Mouse (Mus musculus): Measurements from ENCODE around the gene AU021092. TPM values are rescaled to one million over a fixed set of nuclear protein-coding genes. Genes with fewer than 3 reads are reported as not detected.
A peak's percentile ranks its signal among the peaks of the same experiment; 100 is the strongest.

The AU021092 gene
- total RNA-seq, 2 experiments from 2014 or later, result 2.6 to 3.8 TPM

- DNase-seq (ENCODE audit: low spot score), result no peak
Measured at GRCm38 (mm10) chr16:5214126-5214525, 8.0 kb downstream of the AU021092 start.

- DNase-seq (ENCODE audit: low spot score), result no peak
Measured at GRCm38 (mm10) chr16:5212150-5212549, 9.9 kb downstream of the AU021092 start.

GRCm38 (mm10) chr16:5210365-5210764, 11.7 kb downstream of the AU021092 start:
- DNase-seq (ENCODE audit: low spot score), result no peak

- DNase-seq (ENCODE audit: low spot score), result no peak
Measured at GRCm38 (mm10) chr16:5206051-5206450, 16.0 kb downstream of the AU021092 start.

- no peak for DNase-seq (ENCODE audit: low spot score)
Measured at GRCm38 (mm10) chr16:5205431-5205970, 16.6 kb downstream of the AU021092 start.

DNA sequence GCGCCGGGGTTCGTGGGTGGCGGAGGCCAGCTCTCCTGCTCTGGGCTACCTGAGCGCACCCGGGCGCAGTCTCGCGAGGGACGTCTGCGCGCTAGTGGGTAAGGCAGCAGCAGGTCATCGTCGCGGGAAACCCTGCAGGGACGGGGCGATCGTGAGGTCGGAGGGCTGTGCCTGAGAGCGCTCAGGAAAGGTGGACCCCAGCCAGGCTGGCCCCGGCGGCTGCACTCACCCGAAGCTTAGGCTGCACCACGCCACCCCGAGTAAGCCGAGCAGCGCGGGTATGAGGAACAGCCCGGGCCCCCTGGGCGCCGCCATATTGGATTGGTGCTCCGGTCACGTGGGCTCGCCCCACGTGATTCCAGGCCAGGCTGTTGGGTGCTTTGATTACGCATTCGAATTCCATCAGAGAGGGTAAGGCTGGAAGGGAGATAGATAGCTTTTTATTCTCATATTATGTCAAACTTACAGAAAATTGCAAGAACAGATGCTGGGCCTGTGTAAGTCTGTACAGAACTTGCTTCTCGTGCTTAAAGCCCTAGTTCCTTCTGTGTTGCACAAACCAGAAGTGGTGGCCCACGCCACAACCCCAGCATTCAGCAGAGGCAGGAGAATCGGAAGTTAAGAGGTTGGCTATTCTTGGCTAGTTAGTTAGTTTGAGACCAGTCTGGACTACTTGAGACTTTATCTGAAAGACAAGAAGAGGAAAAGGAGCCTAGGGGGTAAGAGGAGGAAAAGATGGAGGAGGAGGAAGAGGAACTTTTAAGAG, 18.2 kb downstream of the AU021092 start, which contains the start of gene Nagpa:
Nagpa (minus strand) TSS at position 345 of the 766 bp plus-strand sequence.
- peak; percentile 79 for DNase-seq (ENCODE audit: low spot score)

GRCm38 (mm10) chr16:5203200-5203599, 18.9 kb downstream of the AU021092 start:
- no peak for DNase-seq (ENCODE audit: low spot score)

GRCm38 (mm10) chr16:5202681-5203080, 19.4 kb downstream of the AU021092 start:
- DNase-seq (ENCODE audit: low spot score), result peak; percentile 49

DNA sequence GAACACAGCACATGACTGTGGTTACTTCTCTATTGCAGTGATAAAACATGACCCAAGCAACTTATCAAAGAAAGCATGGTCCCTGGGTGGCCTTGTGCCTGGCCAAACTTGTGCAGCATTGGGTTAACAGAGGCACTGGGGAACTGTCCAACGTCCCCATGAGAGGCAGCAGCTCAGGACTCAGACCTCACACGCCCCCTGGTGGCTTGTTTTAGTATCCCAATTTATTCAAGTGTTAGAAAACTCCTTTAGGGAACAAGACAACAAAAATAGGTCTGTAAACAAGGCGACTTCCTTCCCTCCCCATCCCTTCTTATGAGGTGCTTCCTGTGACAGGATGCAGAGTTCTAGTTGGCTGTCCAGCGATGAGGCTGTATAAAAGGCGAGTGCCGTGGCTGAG, 27.0 kb downstream of the AU021092 start:
- peak; percentile 69 for DNase-seq (ENCODE audit: low spot score)

DNA sequence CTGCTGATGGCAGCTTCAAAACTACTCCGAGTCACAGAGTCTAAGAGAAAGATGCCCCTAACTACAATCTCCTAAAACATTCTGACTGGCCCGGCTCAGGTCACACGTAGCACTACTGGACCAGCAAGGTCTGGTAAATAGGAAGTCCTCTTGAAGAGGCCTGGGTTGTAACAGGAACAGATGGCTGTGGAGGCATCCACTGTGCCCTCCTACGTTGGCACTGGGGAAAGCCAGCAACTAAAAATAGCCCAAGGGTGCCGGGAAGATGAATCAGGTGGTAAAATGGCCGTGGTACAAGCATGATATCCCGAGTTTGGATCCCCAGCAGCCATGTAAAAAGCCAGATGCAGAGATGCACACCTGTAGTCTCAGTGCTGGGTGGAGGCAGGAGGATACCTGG, 35.9 kb downstream of the AU021092 start:
- peak; percentile 67 for DNase-seq (ENCODE audit: low spot score)

- DNase-seq (ENCODE audit: low spot score), result peak; percentile 58
Measured at GRCm38 (mm10) chr16:5185691-5186090, 36.4 kb downstream of the AU021092 start.

DNA sequence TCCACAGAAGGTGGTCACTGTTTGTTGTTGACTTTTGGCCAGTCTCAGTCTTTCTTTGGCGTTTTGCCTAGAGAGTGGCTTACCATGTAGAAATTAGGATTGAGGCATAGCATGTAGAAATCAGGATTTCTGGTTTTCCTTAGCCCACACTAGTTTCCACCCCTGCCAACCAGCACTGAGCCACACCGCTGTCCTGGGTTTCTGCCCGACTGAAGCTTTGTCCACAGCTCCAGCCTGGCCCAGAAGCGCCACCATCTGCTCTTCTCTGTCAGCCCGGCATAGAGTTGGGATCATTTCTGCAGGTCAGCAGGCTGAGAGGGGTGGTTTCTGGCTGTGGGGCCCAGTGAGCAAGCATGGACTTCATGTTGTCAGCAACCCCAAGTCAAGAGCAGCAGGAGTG, 37.1 kb downstream of the AU021092 start:
- no peak for DNase-seq (ENCODE audit: low spot score)

- no peak for DNase-seq (ENCODE audit: low spot score)
Measured at GRCm38 (mm10) chr16:5184101-5184500, 38.0 kb downstream of the AU021092 start.

DNA sequence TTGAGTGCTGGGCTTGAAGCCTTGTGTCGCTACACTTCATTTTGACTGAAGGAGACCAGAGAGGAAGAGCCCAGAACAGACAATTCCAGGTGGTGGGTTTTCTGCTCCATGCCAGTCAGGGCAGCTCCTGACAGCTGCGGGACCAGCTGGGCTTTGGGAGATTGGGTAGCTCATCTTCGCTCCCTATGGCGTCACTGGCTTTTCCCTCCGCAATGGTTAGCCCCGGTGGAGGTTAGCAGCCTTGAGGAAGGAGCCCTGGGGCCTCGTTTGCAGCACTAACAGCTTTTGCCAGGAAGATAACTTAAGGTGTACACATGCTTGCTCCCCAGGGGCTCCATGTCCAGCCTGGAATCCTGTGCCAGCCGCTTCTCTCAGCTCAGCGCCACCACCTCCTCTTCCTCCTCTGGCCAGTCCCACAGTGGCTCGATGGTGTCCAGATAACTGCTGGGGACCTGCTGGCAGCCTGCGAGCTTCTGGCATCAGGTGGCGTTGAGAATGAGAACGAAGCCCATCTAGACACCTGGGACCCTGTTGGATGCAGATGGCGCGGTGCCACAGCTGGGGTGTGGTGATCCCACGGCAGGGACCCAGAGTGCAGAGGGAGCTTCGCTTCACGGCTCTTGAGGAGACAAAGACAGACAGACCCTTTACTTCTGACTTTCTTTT, 38.7 kb downstream of the AU021092 start:
- no peak for DNase-seq (ENCODE audit: low spot score)

- DNase-seq (ENCODE audit: low spot score), result peak; percentile 70
Measured at GRCm38 (mm10) chr16:5172636-5173035, 49.5 kb downstream of the AU021092 start.

DNA sequence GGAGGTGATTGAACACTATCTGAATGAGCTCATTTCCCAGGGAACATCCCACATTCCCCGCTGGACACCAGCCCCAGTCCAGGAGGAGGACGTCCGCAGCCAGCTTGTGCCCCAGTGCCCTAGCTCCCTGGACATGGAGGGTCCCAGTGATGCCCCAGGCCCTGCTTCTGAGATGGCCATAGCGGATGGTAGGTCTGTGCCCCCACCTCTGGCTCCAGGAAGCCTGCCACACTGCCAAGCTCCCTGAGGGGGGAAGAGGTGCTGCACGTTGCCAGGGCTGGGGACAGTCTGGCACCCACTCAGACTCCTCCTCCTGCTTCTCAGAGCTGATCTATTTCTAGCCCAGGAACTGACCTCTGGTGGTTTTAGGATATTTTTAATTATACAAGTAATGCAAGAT, 53.3 kb downstream of the AU021092 start:
- peak; percentile 71 for DNase-seq (ENCODE audit: low spot score)

DNA sequence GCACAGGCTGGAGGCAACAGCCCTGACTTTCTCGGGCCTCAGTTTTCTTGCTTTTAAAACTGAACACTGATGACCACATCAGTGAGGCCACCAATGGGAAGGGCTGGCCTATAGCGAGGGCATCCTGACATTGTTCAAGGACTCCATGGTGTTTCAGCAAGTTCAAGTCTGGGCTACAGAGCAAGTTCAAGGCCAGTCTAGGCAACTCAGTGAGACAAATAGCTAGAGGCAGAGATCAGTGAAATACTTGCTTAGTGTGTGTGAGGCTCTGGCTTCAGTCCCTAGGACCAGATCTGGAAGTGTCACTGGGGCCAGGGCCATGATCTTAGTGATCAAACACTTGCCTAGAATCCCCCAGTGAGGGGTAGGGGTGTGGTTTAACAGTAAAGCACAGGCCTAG, 54.1 kb downstream of the AU021092 start:
- DNase-seq (ENCODE audit: low spot score), result no peak

DNA sequence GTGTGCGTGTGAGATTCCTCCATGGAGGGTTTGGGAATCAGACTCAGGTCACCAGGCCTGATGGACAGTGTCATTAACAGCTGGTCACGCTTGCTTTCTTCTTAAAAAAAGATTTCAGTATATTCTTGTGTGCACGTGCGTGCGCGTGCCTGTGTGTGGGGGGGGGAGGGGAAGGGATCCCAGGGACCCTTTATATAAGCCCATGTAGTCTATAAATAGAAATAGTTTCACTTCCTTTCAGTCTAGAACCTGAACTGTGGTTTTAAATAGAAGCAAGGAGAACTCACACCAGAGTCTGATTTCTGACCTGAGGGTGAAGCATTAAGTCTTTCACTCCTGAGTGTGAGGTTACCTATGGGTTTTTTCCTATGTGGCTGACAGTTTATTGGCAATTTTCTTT, 57.8 kb downstream of the AU021092 start:
- no peak for DNase-seq (ENCODE audit: low spot score)

Measured in gastrocnemius, adult 18-20 months (tissue).